Mouse (Mus musculus): Measurements from ENCODE around the gene Ptprc. TPM values are rescaled to one million over a fixed set of nuclear protein-coding genes. Genes with fewer than 3 reads are reported as not detected.

The Ptprc gene
- total and polyA plus RNA-seq, 3 experiments, result 13.1 to 15.1 TPM; not detected in 1

GRCm38 (mm10) chr1:138037484-138037883 lies 138.0 kb downstream of the Ptprc start:
- no peaks in the 10 kb centered on the region for H3K4me1 ChIP-seq (ENCODE audit: control insufficient read depth in 1 of 2, insufficient read depth in 2 of 2, low read length in 2 of 2)

GRCm38 (mm10) chr1:138029649-138030048 lies 145.9 kb downstream of the Ptprc start:
- H3K4me3 ChIP-seq (ENCODE audit: control insufficient read depth in 1 of 2, insufficient read depth in 1 of 2, low read depth in 2 of 2, low read length in 2 of 2), result no peak overlapping the region
- H3K36me3 ChIP-seq (ENCODE audit: control insufficient read depth in 1 of 2, insufficient read depth in 2 of 2, low read length in 2 of 2), result no peaks in the 10 kb centered on the region
- no peak overlapping the region for H3K9ac ChIP-seq (ENCODE audit: control insufficient read depth, low read depth, low read length, poor library complexity, severe bottlenecking)
- no peak for TF ChIP-seq EP300 (IDR thresholded peaks at IDR 0.05; ENCODE audit: low read depth in 1 of 2, low read length in 2 of 2)
- TF ChIP-seq RAD21 (IDR thresholded peaks at IDR 0.05; ENCODE audit: low read depth, low read length), result no peak
- no peak for TF ChIP-seq KAT2A (conservative IDR thresholded peaks at IDR 0.05; ENCODE audit: low read depth, low read length)
- TF ChIP-seq MAFK (IDR thresholded peaks at IDR 0.05; ENCODE audit: borderline replicate concordance, low read depth, low read length), result no peak
- no peak for TF ChIP-seq MEF2A (IDR thresholded peaks at IDR 0.05; ENCODE audit: extremely low read depth, insufficient replicate concordance, low read depth, low read length, poor library complexity, severe bottlenecking)
- no peak for TF ChIP-seq ELF1 (IDR thresholded peaks at IDR 0.05; ENCODE audit: low read depth, low read length)
- no peak for TF ChIP-seq TBP (IDR thresholded peaks at IDR 0.05; ENCODE audit: low read depth, low read length)
- no peak for TF ChIP-seq MXI1 (IDR thresholded peaks at IDR 0.05; ENCODE audit: low read depth, low read length)
- TF ChIP-seq POLR2AphosphoS5 (IDR thresholded peaks at IDR 0.05; ENCODE audit: borderline replicate concordance, low read depth, low read length), result no peak
- TF ChIP-seq ZNF384 (IDR thresholded peaks at IDR 0.05; ENCODE audit: low read depth, low read length), result no peak
- no peak for TF ChIP-seq JUND (IDR thresholded peaks at IDR 0.05; ENCODE audit: low read depth, low read length)
- TF ChIP-seq CHD1 (IDR thresholded peaks at IDR 0.05; ENCODE audit: low read depth, low read length), result no peak
- no peak for TF ChIP-seq USF2 (IDR thresholded peaks at IDR 0.05; ENCODE audit: borderline replicate concordance in 1 of 2, insufficient read depth in 1 of 2, low read depth in 1 of 2, low read length in 2 of 2)
- TF ChIP-seq SMC3 (IDR thresholded peaks at IDR 0.05; ENCODE audit: low read depth, low read length), result no peak
- TF ChIP-seq GATA1 (IDR thresholded peaks at IDR 0.05; ENCODE audit: low read depth, low read length), result no peak
- TF ChIP-seq ZKSCAN1 (IDR thresholded peaks at IDR 0.05; ENCODE audit: low read depth, low read length), result no peak
- TF ChIP-seq USF1 (IDR thresholded peaks at IDR 0.05; ENCODE audit: low read depth, low read length), result no peak
- no peak overlapping the region for H3K27ac ChIP-seq (ENCODE audit: control insufficient read depth, low read depth, low read length)
- H3K9me3 ChIP-seq (replicated peaks; ENCODE audit: insufficient read depth, low read length), result no peaks in the 10 kb centered on the region
- H3K4me1 ChIP-seq (ENCODE audit: control insufficient read depth in 1 of 2, insufficient read depth in 2 of 2, low read length in 2 of 2), result no peaks in the 10 kb centered on the region
- H3K79me2 ChIP-seq (ENCODE audit: control insufficient read depth, insufficient read depth, low read length, poor library complexity), result no peaks in the 10 kb centered on the region
- no peak for DNase-seq (ENCODE audit: low read depth, low spot score)
- H3K27me3 ChIP-seq (ENCODE audit: control insufficient read depth in 1 of 2, insufficient read depth in 2 of 2, low read length in 2 of 2), result no peaks in the 10 kb centered on the region

More at GRCm38 (mm10) chr1:138037484-138037883, 138.0 kb downstream of the Ptprc start:
- Histone ChIP-seq H3K36me3 (ENCODE audit: control insufficient read depth in 1 of 2, insufficient read depth in 2 of 2, low read length in 2 of 2) (no peaks in the 10 kb centered on the region), H3K79me2 (ENCODE audit: control insufficient read depth, insufficient read depth, low read length, poor library complexity) (no peaks in the 10 kb centered on the region), H3K9ac (ENCODE audit: control insufficient read depth, low read depth, low read length, poor library complexity, severe bottlenecking) (no peak overlapping the region), H3K27me3 (ENCODE audit: control insufficient read depth in 1 of 2, insufficient read depth in 2 of 2, low read length in 2 of 2) (peaks cover 0 to 2% of the 10 kb centered on the region in 2 experiments; a peak in 1 of 4 replicates), H3K9me3 (replicated peaks; ENCODE audit: insufficient read depth, low read length) (no peaks in the 10 kb centered on the region), H3K4me3 (ENCODE audit: control insufficient read depth in 1 of 2, insufficient read depth in 1 of 2, low read depth in 2 of 2, low read length in 2 of 2) (no peak overlapping the region), H3K27ac (ENCODE audit: control insufficient read depth, low read depth, low read length) (no peak overlapping the region)
- no peak for DNase-seq (ENCODE audit: low read depth, low spot score)
- TF ChIP-seq TCF12 (IDR thresholded peaks at IDR 0.05; ENCODE audit: low read depth, low read length) (no peak), KAT2A (conservative IDR thresholded peaks at IDR 0.05; ENCODE audit: low read depth, low read length) (no peak), BHLHE40 (IDR thresholded peaks at IDR 0.05; ENCODE audit: borderline replicate concordance, low read depth, low read length) (no peak), CHD1 (IDR thresholded peaks at IDR 0.05; ENCODE audit: low read depth, low read length) (no peak), USF2 (IDR thresholded peaks at IDR 0.05; ENCODE audit: borderline replicate concordance in 1 of 2, insufficient read depth in 1 of 2, low read depth in 1 of 2, low read length in 2 of 2) (no peak), MAZ (IDR thresholded peaks at IDR 0.05; ENCODE audit: low read depth, low read length) (no peak), MYC (IDR thresholded peaks at IDR 0.05; ENCODE audit: low read depth, low read length) (no peak), TAL1 (IDR thresholded peaks at IDR 0.05; ENCODE audit: low read length) (no peak), MXI1 (IDR thresholded peaks at IDR 0.05; ENCODE audit: low read depth, low read length) (no peak), GABPA (IDR thresholded peaks at IDR 0.05; ENCODE audit: low read depth, low read length) (no peak), POLR2AphosphoS5 (IDR thresholded peaks at IDR 0.05; ENCODE audit: borderline replicate concordance, low read depth, low read length) (no peak), NELFE (IDR thresholded peaks at IDR 0.05; ENCODE audit: low read depth, low read length) (no peak), SMC3 (IDR thresholded peaks at IDR 0.05; ENCODE audit: low read depth, low read length) (no peak), SIN3A (IDR thresholded peaks at IDR 0.05; ENCODE audit: low read length) (no peak), E2F4 (IDR thresholded peaks at IDR 0.05; ENCODE audit: borderline replicate concordance, low read depth, low read length) (no peak), ELF1 (IDR thresholded peaks at IDR 0.05; ENCODE audit: low read depth, low read length) (no peak)

Measured in MEL (cell line).